Mouse (Mus musculus): ENCODE data around the gene Gm9922.
A peak's percentile ranks its signal among the peaks of the same experiment; 100 is the strongest.

Gm9922 gene

GRCm38 (mm10) chr14:101729237-101729971 is at the start of gene Gm9922, which contains the start of gene Lmo7:
Gene Gm9922, minus strand, starts transcription at chr14:101729814.
Gene Lmo7, plus strand, starts transcription at chr14:101729957.
- DNase-seq (ENCODE audit: low spot score in 2 of 2): peak; percentile 33 to 50

DNA sequence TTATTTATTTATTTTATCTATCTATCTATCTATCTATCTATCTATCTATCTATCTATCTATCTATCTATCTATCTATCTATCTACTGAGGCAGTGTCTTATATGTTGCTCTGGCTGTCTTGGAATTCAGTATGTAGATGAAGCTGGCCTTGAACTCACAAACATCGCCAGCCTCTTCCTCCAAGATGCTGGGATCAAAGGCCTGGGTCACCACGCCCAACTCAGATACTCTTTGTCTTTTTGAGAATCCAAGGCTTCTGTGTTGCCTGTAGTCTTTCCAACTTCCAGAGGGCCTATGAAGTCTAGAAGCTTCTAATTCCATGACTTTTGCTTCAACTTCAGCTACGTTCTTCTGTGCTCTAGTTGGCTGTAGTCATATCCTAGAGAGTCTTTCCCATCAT is 48.8 kb upstream of the Gm9922 start:
- DNase-seq (ENCODE audit: low spot score in 2 of 2): no peak

- DNase-seq (ENCODE audit: low spot score in 2 of 2): no peak
These were observed 47.5 kb upstream of the Gm9922 start for GRCm38 (mm10) chr14:101777129-101777493.

DNA sequence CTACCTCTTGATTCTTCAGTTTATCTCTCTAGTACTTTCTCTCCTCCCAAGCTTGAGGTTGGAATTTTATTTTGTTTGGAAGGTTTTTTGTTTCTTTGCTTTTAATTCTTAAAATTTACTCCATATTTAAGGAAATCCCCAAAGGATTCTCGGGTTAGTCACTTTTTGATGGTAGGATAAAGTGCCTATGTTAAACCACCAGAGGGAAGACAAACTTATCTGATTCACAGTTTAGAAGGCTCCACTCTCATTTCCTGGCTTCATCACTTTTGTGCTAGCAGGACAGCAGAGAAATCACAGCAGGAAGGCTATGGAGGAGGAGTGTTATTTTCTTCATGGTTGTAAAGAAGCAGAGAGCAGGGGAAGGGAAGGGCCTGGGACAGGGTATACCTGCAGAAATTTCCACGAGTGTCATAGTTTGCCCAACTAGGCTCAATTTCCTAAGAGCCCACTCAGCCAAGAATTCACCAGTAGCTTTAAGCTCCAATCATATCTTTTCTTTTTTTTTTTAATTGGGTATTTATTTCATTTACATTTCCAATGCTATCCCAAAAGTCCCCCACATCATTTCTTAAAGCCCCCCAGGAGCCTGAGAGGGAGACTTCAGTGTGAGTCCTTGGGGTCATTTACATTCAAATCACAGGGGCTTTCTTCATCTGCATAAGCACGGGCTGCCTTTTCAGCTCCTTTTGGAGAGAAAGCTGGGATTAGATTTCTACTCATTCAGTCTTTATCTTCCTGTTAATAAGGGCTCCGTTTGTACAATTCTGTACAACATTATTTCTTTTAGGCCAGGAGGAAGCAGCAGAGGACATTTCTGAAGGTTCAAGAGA is 46.9 kb upstream of the Gm9922 start:
- no peak for DNase-seq (ENCODE audit: low spot score in 2 of 2)

DNA sequence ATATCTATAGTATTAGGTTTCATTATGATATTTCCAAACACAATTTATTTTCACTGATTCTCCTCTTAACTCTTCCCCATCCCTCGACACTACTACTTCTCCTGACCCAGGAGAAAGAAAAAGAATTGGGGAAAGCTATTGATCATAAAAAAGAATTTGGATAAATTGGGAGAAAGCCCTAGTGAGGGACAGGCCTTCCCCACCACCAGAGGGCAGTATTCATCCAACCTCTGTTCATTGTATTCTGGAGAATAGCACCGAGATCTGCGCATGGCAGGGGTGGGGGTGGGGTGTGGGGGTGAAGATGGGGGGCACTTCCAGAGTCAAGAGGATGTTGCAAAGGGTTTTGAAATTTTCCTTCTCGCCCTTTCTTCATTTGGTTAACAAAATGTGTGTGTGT is 45.0 kb upstream of the Gm9922 start:
- DNase-seq (ENCODE audit: low spot score in 2 of 2): no peak

DNA sequence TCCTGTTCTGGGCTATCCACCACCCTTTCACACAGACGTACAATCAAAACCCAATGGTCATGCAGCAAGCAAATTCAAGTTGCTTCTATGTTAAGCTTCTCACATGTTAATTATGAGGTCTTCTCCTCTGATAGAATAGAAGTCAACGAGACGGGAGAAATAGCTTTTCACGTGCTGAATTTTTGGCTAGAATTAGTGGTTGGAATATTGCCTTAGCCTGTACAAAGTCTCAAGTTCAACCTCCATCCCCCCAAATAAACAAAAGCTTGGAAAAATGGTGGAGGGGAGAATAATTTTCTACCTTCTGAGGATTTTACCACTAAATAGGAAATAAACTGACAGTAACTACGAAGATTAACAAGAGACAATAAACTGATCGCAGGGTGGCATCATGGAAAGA is 42.1 kb upstream of the Gm9922 start:
- DNase-seq (ENCODE audit: low spot score in 2 of 2): no peak

DNA sequence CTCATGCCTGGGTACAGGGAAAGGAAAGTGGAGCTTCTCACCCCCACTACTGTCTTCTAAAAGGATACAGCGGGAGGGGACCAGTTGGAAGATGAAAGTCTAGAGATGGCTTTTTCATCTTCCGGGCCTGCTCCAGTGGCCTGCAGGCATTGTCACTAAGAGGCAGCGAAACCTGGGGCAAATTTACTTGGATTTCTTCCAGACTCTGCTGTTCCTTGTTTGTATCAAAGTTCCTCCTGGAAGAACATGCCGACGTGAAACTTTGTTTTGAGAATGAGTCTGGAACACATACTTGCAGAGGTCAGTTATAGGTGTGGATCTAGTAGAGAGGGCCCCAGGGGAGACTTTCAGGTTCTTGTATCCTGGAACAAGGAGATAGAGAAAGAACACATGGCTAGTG is 41.7 kb upstream of the Gm9922 start:
- DNase-seq (ENCODE audit: low spot score in 2 of 2): no peak

DNA sequence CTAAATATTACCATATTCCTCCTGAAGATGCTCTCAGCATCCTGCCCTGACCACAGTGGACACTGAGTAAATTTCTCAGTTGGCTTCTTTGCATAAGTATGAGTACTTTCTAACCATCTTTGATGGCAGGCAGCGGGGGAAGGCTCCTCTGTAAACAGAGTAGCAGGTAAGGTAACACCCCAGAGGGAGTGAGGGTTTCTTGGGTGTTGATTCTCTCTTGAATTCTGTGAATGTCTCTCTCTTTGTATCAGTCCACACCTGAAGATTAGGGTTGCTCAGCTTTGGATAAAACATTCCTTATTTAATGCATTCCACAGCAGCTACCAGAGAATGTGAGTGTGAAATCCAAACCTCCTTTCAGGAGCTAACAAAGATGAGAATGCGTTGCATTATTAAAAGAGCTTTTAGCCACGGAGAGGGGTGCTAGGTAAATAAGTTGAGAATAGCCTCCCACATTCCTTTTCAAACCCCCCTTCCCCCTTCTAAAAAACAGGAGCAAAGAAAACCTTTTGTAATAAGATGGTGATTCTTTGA is 34.2 kb upstream of the Gm9922 start:
- no peak for DNase-seq (ENCODE audit: low spot score in 2 of 2)

DNA sequence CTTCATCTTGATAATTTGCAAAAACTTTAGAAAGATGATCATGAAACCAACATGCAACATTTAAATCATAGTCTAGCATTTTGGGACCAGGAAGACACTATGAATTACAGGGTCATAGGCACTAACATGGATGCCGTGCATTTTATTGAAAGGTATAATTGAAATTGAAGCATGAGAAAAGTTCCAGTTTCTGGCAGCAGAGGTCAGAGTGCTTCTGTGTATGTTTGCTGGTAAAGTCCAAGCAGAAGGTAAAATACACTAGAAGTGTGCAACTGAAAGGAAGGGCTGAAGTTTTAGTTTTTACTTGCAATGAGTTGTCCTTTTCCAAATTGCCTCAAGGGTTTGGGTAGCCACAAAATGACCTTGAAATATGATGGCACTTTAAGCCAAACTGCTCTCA is 32.7 kb upstream of the Gm9922 start:
- DNase-seq (ENCODE audit: low spot score in 2 of 2): no peak

DNA sequence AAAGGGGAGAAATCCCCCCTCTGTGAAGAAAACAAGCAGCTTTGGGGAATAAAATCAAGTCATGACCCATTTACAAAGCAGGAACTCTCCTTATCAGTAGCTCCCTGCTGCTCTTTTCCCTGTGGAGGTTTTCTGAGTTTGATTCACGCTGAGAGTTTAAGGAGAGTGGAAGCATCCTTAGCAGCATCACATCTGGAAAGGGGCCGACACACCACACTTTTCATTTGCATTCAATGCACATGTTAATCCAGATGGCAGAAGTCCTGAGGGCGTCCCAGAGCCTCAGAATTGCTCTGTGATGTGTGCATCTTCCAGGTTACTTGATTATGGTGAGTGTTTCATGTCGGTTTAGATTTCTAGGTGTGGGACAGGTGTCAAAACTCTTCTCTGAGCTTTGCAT is 25.8 kb upstream of the Gm9922 start:
- DNase-seq (ENCODE audit: low spot score in 2 of 2): no peak

DNA sequence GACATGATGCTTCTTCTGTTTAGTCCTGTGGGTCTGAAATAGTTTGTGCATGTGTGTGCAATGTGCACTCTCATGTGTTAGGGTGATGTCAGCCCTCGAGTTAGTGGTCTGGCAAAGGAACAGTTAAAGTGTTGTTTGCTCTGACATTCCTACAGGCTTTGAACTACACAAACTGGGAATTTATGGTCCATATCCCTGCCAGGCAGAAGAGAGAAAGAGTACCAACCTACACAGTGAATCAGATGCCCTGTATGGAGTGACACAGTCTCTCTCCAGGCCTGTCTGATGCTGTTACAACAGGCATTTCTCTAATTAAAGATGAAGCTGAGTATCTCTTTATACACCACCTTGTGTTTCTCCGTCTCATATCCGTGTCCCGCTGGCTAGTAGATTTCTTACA is 21.3 kb upstream of the Gm9922 start:
- DNase-seq (ENCODE audit: low spot score in 2 of 2): no peak

DNA sequence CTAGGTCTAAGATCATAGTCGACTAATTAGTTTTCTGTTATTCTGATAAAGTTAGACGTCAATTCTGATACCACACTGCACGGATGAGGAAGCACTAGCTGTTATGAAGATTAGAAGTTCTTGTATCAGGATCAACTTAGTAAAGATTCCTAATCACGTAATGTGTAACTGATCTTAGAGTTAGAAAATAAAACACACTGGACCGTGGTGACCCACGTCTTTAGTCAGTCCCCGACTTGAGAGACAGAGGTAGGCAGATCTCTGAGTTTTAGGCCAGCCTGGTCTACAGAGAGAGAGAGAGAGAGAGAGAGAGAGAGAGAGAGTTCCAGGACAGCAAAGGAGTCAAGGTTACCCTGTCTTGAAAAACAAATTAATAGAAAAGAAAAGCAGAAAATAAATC is 18.8 kb upstream of the Gm9922 start:
- no peak for DNase-seq (ENCODE audit: low spot score in 2 of 2)

DNA sequence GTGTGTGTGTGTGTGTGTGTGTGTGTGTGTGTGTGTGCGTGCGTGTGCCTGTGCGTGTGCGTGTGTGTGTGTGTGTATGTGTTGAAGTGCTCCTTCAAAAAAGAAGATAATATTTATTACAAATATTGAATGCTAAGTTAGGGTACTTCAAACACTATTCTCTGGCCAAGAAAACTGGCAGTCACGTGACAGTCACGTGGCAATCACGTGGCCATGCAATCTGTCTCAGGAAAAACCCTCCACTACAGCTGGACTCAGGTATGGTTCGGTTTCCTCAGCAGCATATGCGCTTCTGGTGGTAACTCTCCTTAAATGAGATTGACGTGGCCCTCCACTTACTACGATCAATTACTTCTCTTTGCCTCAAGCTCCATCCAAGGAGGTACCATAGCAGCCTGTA is 18.2 kb upstream of the Gm9922 start:
- DNase-seq (ENCODE audit: low spot score in 2 of 2): no peak

DNA sequence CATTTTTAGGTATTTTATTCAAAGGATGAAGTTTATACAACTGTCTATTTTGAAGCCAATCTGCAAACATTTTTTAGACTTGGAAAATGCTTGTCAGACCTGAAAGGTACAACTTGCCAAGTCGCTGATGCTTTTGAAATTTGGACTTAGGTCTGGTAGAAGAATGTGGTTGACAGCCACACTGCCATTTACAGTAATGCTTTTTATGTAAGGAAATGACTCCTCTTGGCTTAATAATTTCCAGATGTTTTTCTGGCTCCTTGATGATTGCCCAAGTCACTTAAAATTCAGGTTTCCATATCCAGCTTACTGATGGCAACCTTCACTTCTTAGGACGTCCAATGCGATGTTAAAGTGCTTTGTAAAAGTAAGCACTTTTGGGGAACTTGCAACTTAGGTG is 17.0 kb upstream of the Gm9922 start:
- no peak for DNase-seq (ENCODE audit: low spot score in 2 of 2)

GRCm38 (mm10) chr14:101737501-101737900 is 7.9 kb upstream of the Gm9922 start:
- no peak for DNase-seq (ENCODE audit: low spot score in 2 of 2)

DNA sequence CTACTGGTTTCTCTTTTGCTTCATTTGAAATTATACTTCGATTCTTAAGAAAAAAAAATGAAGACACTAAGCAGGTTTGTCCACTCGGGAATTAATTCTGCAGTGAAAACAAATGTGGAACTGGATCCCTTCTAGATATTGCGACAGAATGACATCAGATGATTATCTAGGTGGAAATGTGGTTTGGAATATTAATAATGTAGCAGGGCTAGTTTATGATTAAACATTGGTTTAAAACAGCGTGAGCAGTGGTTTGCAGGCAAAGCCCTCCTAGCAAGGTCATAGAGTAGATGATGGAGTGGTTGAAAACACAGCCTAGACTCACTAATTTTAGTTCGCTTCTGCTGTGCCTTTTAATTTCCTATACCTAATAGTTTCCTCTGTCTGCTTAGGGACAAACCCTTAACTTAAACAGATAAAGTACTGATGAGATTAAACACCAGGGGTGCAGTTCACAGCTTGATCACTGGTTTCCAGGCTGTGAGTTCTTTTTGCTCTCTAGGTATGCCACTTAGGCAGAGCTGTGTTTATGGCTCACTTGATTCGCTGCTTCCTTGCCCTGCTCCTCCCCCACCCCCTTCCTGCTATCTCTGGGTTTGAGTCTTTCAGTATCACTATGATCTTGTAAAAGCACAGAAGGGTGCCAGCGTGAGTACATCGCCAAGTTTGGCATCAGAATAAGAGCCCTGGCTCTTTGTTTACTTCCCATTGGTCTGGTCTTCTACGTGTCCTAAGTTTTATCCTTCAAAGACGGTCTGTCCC is 4.1 kb upstream of the Gm9922 start:
- no peak for DNase-seq (ENCODE audit: low spot score in 2 of 2)

DNA sequence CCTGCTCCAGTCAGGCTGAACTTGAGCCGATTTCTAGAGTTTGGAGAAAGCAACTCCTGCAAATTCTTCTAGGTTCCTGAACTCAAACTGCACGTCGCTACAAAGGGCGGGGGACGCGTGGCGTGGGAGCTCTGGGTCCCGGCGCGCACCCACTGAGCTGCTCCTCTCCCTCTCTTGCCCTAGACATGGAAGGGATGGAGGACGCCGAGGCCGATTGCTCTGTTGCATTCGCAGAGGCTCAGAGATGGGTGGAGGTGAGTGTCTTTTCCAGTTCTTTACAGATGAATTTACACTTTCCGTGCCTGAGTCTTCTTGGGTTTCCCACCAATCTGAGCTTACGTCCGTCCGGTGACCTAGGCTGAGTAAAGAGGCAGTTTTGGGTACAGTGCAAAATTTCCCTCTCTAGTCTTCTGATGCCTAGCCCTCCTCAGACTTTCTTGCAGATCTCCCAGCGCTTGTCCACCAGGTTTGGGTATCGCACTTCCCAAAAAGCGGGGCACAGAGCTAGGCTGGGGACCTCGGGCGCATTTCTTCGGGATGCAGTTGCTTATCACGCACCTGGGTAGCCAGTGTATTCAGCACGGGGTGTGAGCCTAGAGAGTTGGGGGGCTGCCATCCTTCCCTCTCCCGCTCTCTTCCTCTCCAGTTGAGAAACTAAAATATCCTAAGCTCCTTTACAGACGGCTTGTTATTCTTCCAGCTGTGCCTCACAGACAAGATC is 518 bp upstream of the Gm9922 start:
- peak in 1 of 2 experiments; percentile 21 for DNase-seq (ENCODE audit: low spot score in 2 of 2)

DNA sequence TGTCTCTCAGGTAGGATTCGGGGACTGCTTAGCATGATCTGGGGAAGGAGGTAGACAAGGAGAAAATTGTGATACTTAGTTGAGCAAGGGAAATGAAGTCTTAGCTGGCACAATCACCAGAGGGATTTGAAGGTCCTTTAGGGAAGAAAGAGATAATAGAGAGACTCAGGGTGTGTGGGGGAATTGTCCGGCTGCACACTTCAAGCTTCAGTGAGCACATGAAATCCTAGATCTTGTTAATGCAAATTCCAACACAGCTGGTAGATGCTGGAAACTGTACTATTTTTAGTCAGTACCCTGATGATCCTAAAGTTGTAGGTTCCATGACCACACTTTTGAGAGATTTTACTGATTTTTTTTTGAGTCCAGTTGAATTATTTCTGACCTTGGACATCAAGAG is 15.2 kb downstream of the Gm9922 start:
- DNase-seq (ENCODE audit: low spot score in 2 of 2): no peak

DNA sequence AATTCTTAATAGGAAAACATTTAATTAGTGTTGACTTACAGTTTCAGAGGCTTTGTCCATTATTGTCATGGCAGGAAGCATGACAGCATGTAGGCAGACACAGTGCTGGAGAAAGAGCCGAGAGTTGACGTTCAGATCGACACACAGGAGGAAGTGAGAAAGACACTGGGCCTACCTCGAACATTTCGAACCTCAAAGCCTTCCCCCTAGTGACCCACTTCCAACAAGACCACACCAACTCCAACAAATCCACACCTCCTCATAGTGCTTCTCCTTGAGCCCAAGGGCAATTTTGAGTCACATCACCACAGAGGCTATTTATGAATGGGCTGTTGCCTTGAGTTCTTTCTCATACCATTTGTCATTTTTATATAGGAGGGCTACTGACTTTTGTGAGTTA is 22.5 kb downstream of the Gm9922 start:
- no peak for DNase-seq (ENCODE audit: low spot score in 2 of 2)

DNA sequence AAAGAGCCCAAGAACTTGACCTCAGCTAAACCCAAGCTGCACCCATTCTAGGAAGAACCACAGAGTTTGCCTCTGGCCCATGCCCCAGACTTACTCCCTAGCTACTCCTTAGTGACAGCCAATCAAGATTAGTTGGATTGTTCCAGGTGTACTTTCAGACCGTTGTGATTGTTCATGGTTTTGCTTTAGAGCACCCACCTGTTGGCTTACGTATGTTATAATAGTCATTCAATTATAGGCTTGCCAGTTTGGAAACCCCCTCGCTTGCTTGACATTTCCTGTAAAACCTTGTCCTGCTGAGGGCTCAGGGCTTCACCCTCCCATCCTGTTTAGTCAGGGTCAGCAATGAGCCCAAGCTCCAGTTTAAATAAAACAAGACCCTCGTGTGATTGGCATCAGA is 25.1 kb downstream of the Gm9922 start:
- DNase-seq (ENCODE audit: low spot score in 2 of 2): no peak

- DNase-seq (ENCODE audit: low spot score in 2 of 2): no peak
These were observed 41.2 kb downstream of the Gm9922 start for GRCm38 (mm10) chr14:101688406-101688805.

DNA sequence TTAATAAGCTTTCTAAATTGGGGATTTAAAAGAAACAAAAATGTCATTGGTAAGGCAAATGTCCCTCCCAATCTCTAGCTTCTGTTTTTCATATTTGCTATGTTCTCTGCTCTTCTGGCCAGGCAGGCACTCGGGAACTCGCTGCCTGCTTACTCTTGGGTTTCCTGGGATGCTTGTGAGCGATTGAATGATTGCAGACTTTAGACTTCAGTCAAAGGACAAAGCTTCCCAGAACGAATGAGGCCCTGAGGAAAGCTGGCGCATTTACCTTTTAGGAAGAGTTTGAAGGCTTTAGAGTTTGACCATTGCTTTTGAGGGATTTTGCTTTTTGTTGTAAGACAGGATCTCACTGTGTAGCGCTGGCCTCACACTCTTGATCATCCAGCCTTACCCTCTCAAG is 41.9 kb downstream of the Gm9922 start:
- no peak for DNase-seq (ENCODE audit: low spot score in 2 of 2)

All from right cerebral cortex, postnatal 10 days (tissue).